Mouse (Mus musculus): ENCODE measurements around the gene Taf1b. TPM values are rescaled to one million over a fixed set of nuclear protein-coding genes. Genes with fewer than 3 reads are reported as not detected.

Taf1b gene
- polyA plus RNA-seq, 1 experiment from 2014 or later: 12.8 TPM

- H3K9ac ChIP-seq (ENCODE audit: low read length): no peak overlapping the region
- no peak for TF ChIP-seq EP300 (optimal IDR thresholded peaks at IDR 0.05)
- TF ChIP-seq CTCF (IDR thresholded peaks at IDR 0.05; ENCODE audit: low read depth): no peak
- ATAC-seq (ENCODE audit: low FRiP score, low TSS enrichment) (no peak), DNase-seq (ENCODE audit: low spot score) (no peak)
- no peaks in the 10 kb centered on the region for H3K27me3 ChIP-seq (ENCODE audit: control insufficient read depth, insufficient read depth, low read length)
- no peak overlapping the region for H3K4me2 ChIP-seq (replicated peaks; ENCODE audit: low read depth)
- no peaks in the 10 kb centered on the region for H3K9me3 ChIP-seq (ENCODE audit: control insufficient read depth, low read length)
- WGBS: 73% methylated on average over 7 of the region's 7 CpGs
- H3K27ac ChIP-seq (replicated peaks): peak overlapping the region; percentile 58; the same call in 1 of the 2 replicates
- H3K36me3 ChIP-seq (ENCODE audit: control insufficient read depth, insufficient read depth, low read length): no peaks in the 10 kb centered on the region; the same call in 1 of the 2 replicates
- H3K4me1 ChIP-seq (replicated peaks; ENCODE audit: control insufficient read depth, insufficient read depth): peaks cover 4% of the 10 kb centered on the region; the same call in 1 of the 2 replicates
- H3K4me3 ChIP-seq (ENCODE audit: low read depth, low read length): no peak overlapping the region
These were observed 92.2 kb downstream of the Taf1b start for GRCm38 (mm10) chr12:24590371-24590770.

- Histone ChIP-seq H3K27me3 (ENCODE audit: control insufficient read depth, insufficient read depth, low read length) (no peaks in the 10 kb centered on the region), H3K4me2 (replicated peaks; ENCODE audit: low read depth) (no peak overlapping the region), H3K27ac (replicated peaks) (peak overlapping the region; percentile 73), H3K4me3 (ENCODE audit: low read depth, low read length) (no peak overlapping the region), H3K9me3 (ENCODE audit: control insufficient read depth, low read length) (no peaks in the 10 kb centered on the region), H3K9ac (ENCODE audit: low read length) (no peak overlapping the region), H3K36me3 (ENCODE audit: control insufficient read depth, insufficient read depth, low read length) (no peaks in the 10 kb centered on the region; the same call in 1 of the 2 replicates), H3K4me1 (replicated peaks; ENCODE audit: control insufficient read depth, insufficient read depth) (peaks cover 4% of the 10 kb centered on the region; the same call in 1 of the 2 replicates)
- no peak for DNase-seq (ENCODE audit: low spot score)
- WGBS: 76% methylated on average over 9 of the region's 9 CpGs
- TF ChIP-seq CTCF (IDR thresholded peaks at IDR 0.05; ENCODE audit: low read depth) (no peak), EP300 (optimal IDR thresholded peaks at IDR 0.05) (no peak)
- ATAC-seq (ENCODE audit: low FRiP score, low TSS enrichment): peak; percentile 24; the same call in 1 of the 2 replicates
These were observed 93.9 kb downstream of the Taf1b start for GRCm38 (mm10) chr12:24592055-24592454.

GRCm38 (mm10) chr12:24592956-24593672, 95.0 kb downstream of the Taf1b start:
- Histone ChIP-seq H3K4me1 (replicated peaks; ENCODE audit: control insufficient read depth, insufficient read depth) (peaks cover 4% of the 10 kb centered on the region; the same call in 1 of the 2 replicates), H3K4me2 (replicated peaks; ENCODE audit: low read depth) (peak overlapping the region; percentile 57), H3K4me3 (ENCODE audit: low read depth, low read length) (peak overlapping the region; percentile 25), H3K9me3 (ENCODE audit: control insufficient read depth, low read length) (no peaks in the 10 kb centered on the region), H3K9ac (ENCODE audit: low read length) (no peak overlapping the region), H3K27ac (replicated peaks) (peak overlapping the region; percentile 73), H3K27me3 (ENCODE audit: control insufficient read depth, insufficient read depth, low read length) (no peaks in the 10 kb centered on the region), H3K36me3 (ENCODE audit: control insufficient read depth, insufficient read depth, low read length) (no peaks in the 10 kb centered on the region)
- ATAC-seq (ENCODE audit: low FRiP score, low TSS enrichment) (peak; percentile 87), DNase-seq (ENCODE audit: low spot score) (peak; percentile 85)
- TF ChIP-seq CTCF (IDR thresholded peaks at IDR 0.05; ENCODE audit: low read depth): peak; percentile 17; the same call in 1 of the 2 replicates
- no peak for TF ChIP-seq EP300 (optimal IDR thresholded peaks at IDR 0.05)
- WGBS: 5% methylated on average over 22 of the region's 22 CpGs

GRCm38 (mm10) chr12:24597376-24597775, 99.2 kb downstream of the Taf1b start:
- Histone ChIP-seq H3K9me3 (ENCODE audit: control insufficient read depth, low read length) (no peaks in the 10 kb centered on the region), H3K4me1 (replicated peaks; ENCODE audit: control insufficient read depth, insufficient read depth) (peaks cover 4% of the 10 kb centered on the region; the same call in 1 of the 2 replicates), H3K4me3 (ENCODE audit: low read depth, low read length) (no peak overlapping the region), H3K9ac (ENCODE audit: low read length) (no peak overlapping the region), H3K27ac (replicated peaks) (peak overlapping the region; percentile 36; the same call in 1 of the 2 replicates), H3K4me2 (replicated peaks; ENCODE audit: low read depth) (no peak overlapping the region), H3K36me3 (ENCODE audit: control insufficient read depth, insufficient read depth, low read length) (no peaks in the 10 kb centered on the region), H3K27me3 (ENCODE audit: control insufficient read depth, insufficient read depth, low read length) (no peaks in the 10 kb centered on the region)
- no peak for TF ChIP-seq EP300 (optimal IDR thresholded peaks at IDR 0.05)
- TF ChIP-seq CTCF (IDR thresholded peaks at IDR 0.05; ENCODE audit: low read depth): no peak
- ATAC-seq (ENCODE audit: low FRiP score, low TSS enrichment) (no peak), DNase-seq (ENCODE audit: low spot score) (no peak)
- WGBS: 48% methylated on average over 6 of the region's 6 CpGs

- TF ChIP-seq CTCF (IDR thresholded peaks at IDR 0.05; ENCODE audit: low read depth): no peak
- no peak overlapping the region for H3K27ac ChIP-seq (replicated peaks)
- no peaks in the 10 kb centered on the region for H3K36me3 ChIP-seq (ENCODE audit: control insufficient read depth, insufficient read depth, low read length)
- ATAC-seq (ENCODE audit: low FRiP score, low TSS enrichment) (no peak), DNase-seq (ENCODE audit: low spot score) (no peak)
- H3K9ac ChIP-seq (ENCODE audit: low read length): no peak overlapping the region
- 51% methylated on average over 8 of the region's 8 CpGs for WGBS
- no peaks in the 10 kb centered on the region for H3K27me3 ChIP-seq (ENCODE audit: control insufficient read depth, insufficient read depth, low read length)
- no peak overlapping the region for H3K4me2 ChIP-seq (replicated peaks; ENCODE audit: low read depth)
- no peak overlapping the region for H3K4me3 ChIP-seq (ENCODE audit: low read depth, low read length)
- no peaks in the 10 kb centered on the region for H3K9me3 ChIP-seq (ENCODE audit: control insufficient read depth, low read length)
- no peaks in the 10 kb centered on the region for H3K4me1 ChIP-seq (replicated peaks; ENCODE audit: control insufficient read depth, insufficient read depth)
These were observed 101.3 kb downstream of the Taf1b start for GRCm38 (mm10) chr12:24599366-24599895.

- Histone ChIP-seq H3K27ac (replicated peaks) (no peak overlapping the region), H3K36me3 (ENCODE audit: control insufficient read depth, insufficient read depth, low read length) (no peaks in the 10 kb centered on the region), H3K9me3 (ENCODE audit: control insufficient read depth, low read length) (no peaks in the 10 kb centered on the region), H3K27me3 (ENCODE audit: control insufficient read depth, insufficient read depth, low read length) (no peaks in the 10 kb centered on the region), H3K9ac (ENCODE audit: low read length) (no peak overlapping the region), H3K4me2 (replicated peaks; ENCODE audit: low read depth) (no peak overlapping the region), H3K4me1 (replicated peaks; ENCODE audit: control insufficient read depth, insufficient read depth) (no peaks in the 10 kb centered on the region), H3K4me3 (ENCODE audit: low read depth, low read length) (no peak overlapping the region)
- DNase-seq (ENCODE audit: low spot score) (no peak), ATAC-seq (ENCODE audit: low FRiP score, low TSS enrichment) (0 out of 2 replicates have a peak, but pooled peaks have one; percentile 27)
- TF ChIP-seq EP300 (optimal IDR thresholded peaks at IDR 0.05): no peak
- 62% methylated on average over 7 of the region's 7 CpGs for WGBS
These were observed 101.9 kb downstream of the Taf1b start for GRCm38 (mm10) chr12:24600074-24600473.
